Mouse (Mus musculus): ENCODE measurements around the gene Foxa1.

DNA sequence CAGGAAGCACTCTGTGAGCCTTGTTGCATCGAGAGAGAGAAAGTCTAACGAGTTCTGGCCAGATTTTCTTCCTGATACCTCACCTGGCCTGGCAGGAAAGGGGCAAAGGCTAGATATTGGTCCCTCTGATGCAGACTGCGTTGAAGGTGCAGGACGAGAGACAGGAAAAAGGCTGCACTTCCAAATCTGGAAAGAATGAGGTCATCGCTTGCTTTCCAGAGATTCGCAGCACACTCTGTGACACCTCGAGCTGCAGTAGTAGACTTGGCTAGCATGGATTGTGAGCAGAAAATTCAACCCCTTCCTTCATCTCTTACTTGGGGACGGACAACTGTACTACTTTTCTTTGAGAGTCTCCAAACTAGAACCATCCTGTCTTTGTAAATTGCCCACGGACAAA, 25.1 kb upstream of the Foxa1 start:
- TF ChIP-seq CTCF (IDR thresholded peaks at IDR 0.05; ENCODE audit: extremely low read depth, insufficient read depth, low read length): no peak
- no peak for TF ChIP-seq POLR2A (IDR thresholded peaks at IDR 0.05; ENCODE audit: extremely low read depth, insufficient read depth, low read length)

Data from cortical plate, adult 2 months (tissue).